Mouse (Mus musculus): Measurements from ENCODE around the gene Best2. TPM values are rescaled to one million over a fixed set of nuclear protein-coding genes. Genes with fewer than 3 reads are reported as not detected.

Gene Best2
- polyA plus RNA-seq, 1 experiment from 2014 or later, result not detected

- Histone ChIP-seq H3K9me3 (ENCODE audit: control insufficient read depth, low read length) (no peaks in the 10 kb centered on the region), H3K9ac (ENCODE audit: low read length) (no peak overlapping the region), H3K4me2 (ENCODE audit: low read length) (no peak overlapping the region), H3K4me1 (ENCODE audit: control insufficient read depth in 2 of 2, insufficient read depth in 2 of 2, low read length in 2 of 2) (peaks cover 6% of the 10 kb centered on the region in 2 experiments; a peak in 3 of 4 replicates), H3K4me3 (ENCODE audit: control insufficient read depth in 1 of 2, insufficient read depth in 1 of 2, low read depth in 1 of 2, low read length in 2 of 2) (no peak overlapping the region), H3K36me3 (ENCODE audit: control insufficient read depth, insufficient read depth, low read length) (no peaks in the 10 kb centered on the region), H3K27ac (replicated peaks in 1 of 2; ENCODE audit: control insufficient read depth in 1 of 2, insufficient read depth in 1 of 2, low read depth in 2 of 2, low read length in 2 of 2) (no peak overlapping the region), H3K27me3 (ENCODE audit: control insufficient read depth, insufficient read depth, low read length) (peaks cover 28% of the 10 kb centered on the region)
- ATAC-seq (ENCODE audit: insufficient number of reproducible peaks, insufficient read depth, low FRiP score, low read depth), result no peak
- WGBS, result 16% methylated on average over 25 of the region's 25 CpGs
Measured at GRCm38 (mm10) chr8:84995680-84996079, 18.7 kb downstream of the Best2 start.

GRCm38 (mm10) chr8:84994375-84994774 is 20.0 kb downstream of the Best2 start:
- no peak overlapping the region for H3K4me3 ChIP-seq (ENCODE audit: control insufficient read depth in 1 of 2, insufficient read depth in 1 of 2, low read depth in 1 of 2, low read length in 2 of 2)
- no peak overlapping the region for H3K9ac ChIP-seq (ENCODE audit: low read length)
- no peak overlapping the region for H3K4me2 ChIP-seq (ENCODE audit: low read length)
- H3K4me1 ChIP-seq (ENCODE audit: control insufficient read depth in 2 of 2, insufficient read depth in 2 of 2, low read length in 2 of 2), result peaks cover 8 to 10% of the 10 kb centered on the region in 2 experiments; a peak in 3 of 4 replicates
- H3K27me3 ChIP-seq (ENCODE audit: control insufficient read depth, insufficient read depth, low read length), result peaks cover 28% of the 10 kb centered on the region
- no peaks in the 10 kb centered on the region for H3K36me3 ChIP-seq (ENCODE audit: control insufficient read depth, insufficient read depth, low read length)
- no peak for ATAC-seq (ENCODE audit: insufficient number of reproducible peaks, insufficient read depth, low FRiP score, low read depth)
- 90% methylated on average over 9 of the region's 9 CpGs for WGBS
- H3K9me3 ChIP-seq (ENCODE audit: control insufficient read depth, low read length), result no peaks in the 10 kb centered on the region
- no peak overlapping the region for H3K27ac ChIP-seq (replicated peaks in 1 of 2; ENCODE audit: control insufficient read depth in 1 of 2, insufficient read depth in 1 of 2, low read depth in 2 of 2, low read length in 2 of 2)

GRCm38 (mm10) chr8:84990836-84991235 is 23.5 kb downstream of the Best2 start:
- WGBS, result 1% methylated on average over 15 of the region's 15 CpGs
- Histone ChIP-seq H3K27me3 (ENCODE audit: control insufficient read depth, insufficient read depth, low read length) (peaks cover 18% of the 10 kb centered on the region), H3K4me1 (ENCODE audit: control insufficient read depth in 2 of 2, insufficient read depth in 2 of 2, low read length in 2 of 2) (peaks cover 9 to 17% of the 10 kb centered on the region in 2 experiments; a peak in 3 of 4 replicates), H3K4me3 (ENCODE audit: control insufficient read depth in 1 of 2, insufficient read depth in 1 of 2, low read depth in 1 of 2, low read length in 2 of 2) (peak overlapping the region; percentile 55 to 59), H3K4me2 (ENCODE audit: low read length) (peak overlapping the region; percentile 91), H3K27ac (replicated peaks in 1 of 2; ENCODE audit: control insufficient read depth in 1 of 2, insufficient read depth in 1 of 2, low read depth in 2 of 2, low read length in 2 of 2) (no peak overlapping the region), H3K9ac (ENCODE audit: low read length) (peak overlapping the region; percentile 81), H3K9me3 (ENCODE audit: control insufficient read depth, low read length) (no peaks in the 10 kb centered on the region), H3K36me3 (ENCODE audit: control insufficient read depth, insufficient read depth, low read length) (no peaks in the 10 kb centered on the region)
- ATAC-seq (ENCODE audit: insufficient number of reproducible peaks, insufficient read depth, low FRiP score, low read depth), result peak; percentile 55

- H3K9ac ChIP-seq (ENCODE audit: low read length), result peak within 1 kb of the TSS; percentile 81
- under 1% methylated on average over 28 of the region's 28 CpGs for WGBS
- peaks cover 13% of the 10 kb centered on the region for H3K27me3 ChIP-seq (ENCODE audit: control insufficient read depth, insufficient read depth, low read length)
- ATAC-seq (ENCODE audit: insufficient number of reproducible peaks, insufficient read depth, low FRiP score, low read depth), result peak; percentile 86
- H3K27ac ChIP-seq (replicated peaks in 1 of 2; ENCODE audit: control insufficient read depth in 1 of 2, insufficient read depth in 1 of 2, low read depth in 2 of 2, low read length in 2 of 2), result peak within 1 kb of the TSS; percentile 54 to 65
- peaks cover 10 to 20% of the 10 kb centered on the region in 2 experiments; a peak in 3 of 4 replicates for H3K4me1 ChIP-seq (ENCODE audit: control insufficient read depth in 2 of 2, insufficient read depth in 2 of 2, low read length in 2 of 2)
- no peaks in the 10 kb centered on the region for H3K9me3 ChIP-seq (ENCODE audit: control insufficient read depth, low read length)
- H3K4me3 ChIP-seq (ENCODE audit: control insufficient read depth in 1 of 2, insufficient read depth in 1 of 2, low read depth in 1 of 2, low read length in 2 of 2), result peak within 1 kb of the TSS; percentile 55 to 59
- H3K4me2 ChIP-seq (ENCODE audit: low read length), result peak within 1 kb of the TSS; percentile 91
- no peaks in the 10 kb centered on the region for H3K36me3 ChIP-seq (ENCODE audit: control insufficient read depth, insufficient read depth, low read length)
Measured at GRCm38 (mm10) chr8:84990349-84990748, 24.0 kb downstream of the Best2 start, which contains the start of gene Hook2. TSS of gene Hook2 (plus strand) at chr8:84990603.

- ATAC-seq (ENCODE audit: insufficient number of reproducible peaks, insufficient read depth, low FRiP score, low read depth), result peak; percentile 55
- Histone ChIP-seq H3K9ac (ENCODE audit: low read length) (peak overlapping the region; percentile 81), H3K36me3 (ENCODE audit: control insufficient read depth, insufficient read depth, low read length) (no peaks in the 10 kb centered on the region), H3K27me3 (ENCODE audit: control insufficient read depth, insufficient read depth, low read length) (peaks cover 9% of the 10 kb centered on the region), H3K4me1 (ENCODE audit: control insufficient read depth in 2 of 2, insufficient read depth in 2 of 2, low read length in 2 of 2) (peaks cover 14 to 26% of the 10 kb centered on the region in 2 experiments; a peak in 3 of 4 replicates), H3K4me2 (ENCODE audit: low read length) (peak overlapping the region; percentile 91), H3K4me3 (ENCODE audit: control insufficient read depth in 1 of 2, insufficient read depth in 1 of 2, low read depth in 1 of 2, low read length in 2 of 2) (peak overlapping the region; percentile 54 to 55), H3K27ac (replicated peaks in 1 of 2; ENCODE audit: control insufficient read depth in 1 of 2, insufficient read depth in 1 of 2, low read depth in 2 of 2, low read length in 2 of 2) (peak overlapping the region; percentile 54 to 65), H3K9me3 (ENCODE audit: control insufficient read depth, low read length) (no peaks in the 10 kb centered on the region)
- under 1% methylated on average over 15 of the region's 15 CpGs for WGBS
Measured at GRCm38 (mm10) chr8:84989810-84990209, 24.5 kb downstream of the Best2 start.

- Histone ChIP-seq H3K27ac (replicated peaks in 1 of 2; ENCODE audit: control insufficient read depth in 1 of 2, insufficient read depth in 1 of 2, low read depth in 2 of 2, low read length in 2 of 2) (no peak overlapping the region), H3K36me3 (ENCODE audit: control insufficient read depth, insufficient read depth, low read length) (no peaks in the 10 kb centered on the region), H3K9me3 (ENCODE audit: control insufficient read depth, low read length) (no peaks in the 10 kb centered on the region), H3K4me3 (ENCODE audit: control insufficient read depth in 1 of 2, insufficient read depth in 1 of 2, low read depth in 1 of 2, low read length in 2 of 2) (0 out of 4 replicates have a peak overlapping the region, but pooled peaks of 1 of the 2 experiments have one; percentile 55), H3K4me2 (ENCODE audit: low read length) (peak overlapping the region; percentile 91), H3K9ac (ENCODE audit: low read length) (no peak overlapping the region; the same call in 1 of the 2 replicates), H3K4me1 (ENCODE audit: control insufficient read depth in 2 of 2, insufficient read depth in 2 of 2, low read length in 2 of 2) (peaks cover 16 to 30% of the 10 kb centered on the region in 2 experiments; a peak in 3 of 4 replicates), H3K27me3 (ENCODE audit: control insufficient read depth, insufficient read depth, low read length) (peaks cover 6% of the 10 kb centered on the region; the same call in 1 of the 2 replicates)
- 18% methylated on average over 15 of the region's 15 CpGs for WGBS
- no peak for ATAC-seq (ENCODE audit: insufficient number of reproducible peaks, insufficient read depth, low FRiP score, low read depth)
Measured at GRCm38 (mm10) chr8:84989311-84989731, 25.0 kb downstream of the Best2 start.

- 56% methylated on average over 2 of the region's 2 CpGs for WGBS
- Histone ChIP-seq H3K4me2 (ENCODE audit: low read length) (no peak overlapping the region), H3K9me3 (ENCODE audit: control insufficient read depth, low read length) (no peaks in the 10 kb centered on the region), H3K4me3 (ENCODE audit: control insufficient read depth in 1 of 2, insufficient read depth in 1 of 2, low read depth in 1 of 2, low read length in 2 of 2) (no peak overlapping the region), H3K36me3 (ENCODE audit: control insufficient read depth, insufficient read depth, low read length) (no peaks in the 10 kb centered on the region), H3K27ac (replicated peaks in 1 of 2; ENCODE audit: control insufficient read depth in 1 of 2, insufficient read depth in 1 of 2, low read depth in 2 of 2, low read length in 2 of 2) (no peak overlapping the region), H3K9ac (ENCODE audit: low read length) (no peak overlapping the region), H3K27me3 (ENCODE audit: control insufficient read depth, insufficient read depth, low read length) (0 out of 2 replicates have a peak, but pooled peaks cover 3% of the 10 kb centered on the region), H3K4me1 (ENCODE audit: control insufficient read depth in 2 of 2, insufficient read depth in 2 of 2, low read length in 2 of 2) (peaks cover 16 to 30% of the 10 kb centered on the region in 2 experiments; a peak in 3 of 4 replicates)
- ATAC-seq (ENCODE audit: insufficient number of reproducible peaks, insufficient read depth, low FRiP score, low read depth), result no peak
Measured at GRCm38 (mm10) chr8:84987903-84988302, 26.4 kb downstream of the Best2 start.
